Mouse (Mus musculus) CH12.LX (cell line): ENCODE measurements around the gene Ywhag.

Experiments used
- CHD1 ChIP-seq: IDR thresholded peaks from 2 replicates; pipeline ENCODE4 v1.6.1; 2012; ENCODE audit warnings: low read depth, low read length, improper control_type of control experiment, inconsistent platforms
- CTCF ChIP-seq, 2 experiments: IDR thresholded peaks in 1 of 2; conservative IDR thresholded peaks in 1 of 2; 2 replicates each; pipeline ENCODE4 v1.5.1; 2011 to 2012; ENCODE audit warnings: low read depth in 2 of 2, low read length in 2 of 2, improper control_type of control experiment in 1 of 2, inconsistent platforms in 1 of 2, mild to moderate bottlenecking in 1 of 2, moderate library complexity in 1 of 2
- E2F4 ChIP-seq: IDR thresholded peaks from 2 replicates; pipeline ENCODE4 v1.6.1; 2011; ENCODE audit warnings: low read depth, low read length, improper control_type of control experiment; ENCODE audit not compliant: insufficient replicate concordance
- HCFC1 ChIP-seq: IDR thresholded peaks from 2 replicates; pipeline ENCODE4 v1.6.1; 2012; ENCODE audit warnings: low read depth, mild to moderate bottlenecking, inconsistent platforms, low read length, improper control_type of control experiment
- KAT2A ChIP-seq: IDR thresholded peaks from 2 replicates; pipeline ENCODE4 v1.6.1; 2012; ENCODE audit warnings: low read length, improper control_type of control experiment, inconsistent platforms; ENCODE audit not compliant: insufficient replicate concordance
- MAZ ChIP-seq: IDR thresholded peaks from 2 replicates; pipeline ENCODE4 v1.6.1; 2012; ENCODE audit warnings: low read depth, mild to moderate bottlenecking, inconsistent platforms, low read length, improper control_type of control experiment, moderate library complexity
- MEF2A ChIP-seq: IDR thresholded peaks from 2 replicates; pipeline ENCODE4 v1.6.1; 2014; ENCODE audit warnings: low read depth, mild to moderate bottlenecking, inconsistent platforms, low read length, improper control_type of control experiment, borderline replicate concordance
- POLR2A ChIP-seq: IDR thresholded peaks from 2 replicates; pipeline ENCODE4 v1.6.1; 2011; ENCODE audit warnings: low read depth, mild to moderate bottlenecking, improper control_type of control experiment, low read length
- SIN3A ChIP-seq: IDR thresholded peaks from 2 replicates; pipeline ENCODE4 v1.6.1; 2012; ENCODE audit warnings: low read length, improper control_type of control experiment, inconsistent platforms
- TBP ChIP-seq: conservative IDR thresholded peaks from 2 replicates; pipeline ENCODE4 v1.6.1; 2011; ENCODE audit warnings: low read depth, low read length, improper control_type of control experiment
- TCF12 ChIP-seq: IDR thresholded peaks from 2 replicates; pipeline ENCODE4 v1.6.1; 2014; ENCODE audit warnings: low read depth, mild to moderate bottlenecking, inconsistent platforms, low read length, improper control_type of control experiment
- USF2 ChIP-seq: conservative IDR thresholded peaks from 2 replicates; pipeline ENCODE4 v1.6.1; 2011; ENCODE audit warnings: low read depth, low read length, improper control_type of control experiment
- ZNF384 ChIP-seq: IDR thresholded peaks from 2 replicates; pipeline ENCODE4 v1.6.1; 2012; ENCODE audit warnings: low read depth, low read length, improper control_type of control experiment, inconsistent platforms

GRCm38 (mm10) chr5:135979904-135980303 lies 45.5 kb upstream of the Ywhag start, which contains the start of gene Zp3:
- TF ChIP-seq POLR2A (no peak), SIN3A (no peak), TBP (no peak), MAZ (no peak), E2F4 (no peak), TCF12 (no peak), ZNF384 (no peak), HCFC1 (no peak), CHD1 (no peak), MEF2A (no peak), KAT2A (no peak), CTCF (conservative IDR thresholded peaks at IDR 0.05 in 1 of 2, IDR thresholded peaks at IDR 0.05 in 1 of 2; ENCODE audit: low read depth in 2 of 2, low read length in 2 of 2) (no peak), USF2 (no peak)
